27 mouse cellular contexts compared by ENCODE assay signal in genomic region chr9:32492753-32493152, GRCm38 (mm10).
"Had no signal": no experiment of that assay in that cellular context is flagged by ENCODE, and none has a peak within 500 bp of the region (broad histone marks: within the 10 kb centered on the region; RNA-seq: fewer than 3 reads in every experiment).

No protein-coding gene starts in this region.

- H3K27me3 ChIP-seq: embryonic facial prominence, embryonic 12.5 days; embryonic facial prominence, embryonic 13.5 days; embryonic facial prominence, embryonic 15.5 days; forebrain, embryonic 13.5 days; forebrain, embryonic 15.5 days had no signal

- H3K36me3 ChIP-seq: embryonic facial prominence, embryonic 12.5 days; embryonic facial prominence, embryonic 13.5 days; embryonic facial prominence, embryonic 15.5 days; forebrain, embryonic 10.5 days; forebrain, embryonic 12.5 days; forebrain, embryonic 15.5 days had no signal

- H3K27ac ChIP-seq: embryonic facial prominence, embryonic 10.5 days; embryonic facial prominence, embryonic 12.5 days; embryonic facial prominence, embryonic 13.5 days; embryonic facial prominence, embryonic 15.5 days; forebrain, embryonic 10.5 days; forebrain, embryonic 12.5 days; forebrain, embryonic 13.5 days; forebrain, embryonic 15.5 days; gastrocnemius, adult 2 months; heart, adult 2 months had no signal

- DNase-seq: cerebellum, adult 9-10 months; cerebellum, adult 9-11 months; cerebellum, postnatal 10 days; cerebellum, postnatal 14 days; cerebellum, postnatal 25 days; cerebellum, postnatal 36 days; embryo, embryonic 11 days; forebrain, postnatal 0 days; gastrocnemius, adult 2 months; gastrocnemius, postnatal 10 days; gastrocnemius, postnatal 14 days; gastrocnemius, postnatal 25 days; gastrocnemius, postnatal 36 days; heart, adult 11 months; heart, adult 18-20 months; heart, adult 2 months had no signal

- H3K9ac ChIP-seq: embryonic facial prominence, embryonic 12.5 days; embryonic facial prominence, embryonic 13.5 days; embryonic facial prominence, embryonic 15.5 days; forebrain, embryonic 12.5 days; forebrain, embryonic 13.5 days; forebrain, embryonic 15.5 days; forebrain, postnatal 0 days had no signal

- H3K4me3 ChIP-seq: embryonic facial prominence, embryonic 10.5 days; embryonic facial prominence, embryonic 12.5 days; embryonic facial prominence, embryonic 13.5 days; embryonic facial prominence, embryonic 15.5 days; erythroblast, embryonic 14.5 days; forebrain, embryonic 10.5 days; forebrain, embryonic 12.5 days; forebrain, embryonic 13.5 days; forebrain, embryonic 15.5 days; gastrocnemius, adult 2 months; heart, adult 2 months had no signal

- H3K9me3 ChIP-seq: embryonic facial prominence, embryonic 10.5 days; embryonic facial prominence, embryonic 12.5 days; embryonic facial prominence, embryonic 13.5 days; embryonic facial prominence, embryonic 15.5 days; forebrain, embryonic 10.5 days; forebrain, embryonic 12.5 days; forebrain, embryonic 13.5 days; forebrain, embryonic 15.5 days had no signal

- H3K4me2 ChIP-seq: embryonic facial prominence, embryonic 12.5 days; embryonic facial prominence, embryonic 13.5 days; embryonic facial prominence, embryonic 15.5 days; forebrain, embryonic 12.5 days; forebrain, embryonic 13.5 days; forebrain, embryonic 15.5 days had no signal

- ATAC-seq: forebrain, embryonic 13.5 days; forebrain, embryonic 14.5 days; forebrain, embryonic 15.5 days; forebrain, embryonic 16.5 days; forebrain, postnatal 0 days had no signal
